Mouse (Mus musculus) liver, embryonic 14.5 days (tissue): ENCODE results near the gene Tnp1. TPM values are rescaled to one million over a fixed set of nuclear protein-coding genes. Genes with fewer than 3 reads are reported as not detected.

Experiments
- ATAC-seq: fragments of 200-750 bp; cut with Nextera tagmentation; 2 replicates; pipeline ENCODE4 v1.8.0; 2017; ENCODE audit warnings: moderate number of reproducible peaks, mild to moderate bottlenecking, moderate library complexity; ENCODE audit not compliant: insufficient read depth
- DNase-seq, 3 experiments: peaks; one replicate each; pipeline ENCODE4 v3.0.0-alpha.2; 2012 to 2013; ENCODE audit warnings: low read depth in 3 of 3, low spot score in 3 of 3
- H3K27ac ChIP-seq: fragments of 300-500 bp; sonication (generic); 2 replicates; pipeline ENCODE4 v1.5.1; 2014; ENCODE audit warnings: moderate library complexity, mild to moderate bottlenecking, control low read depth, inconsistent platforms
- H3K27me3 ChIP-seq: fragments of 300-500 bp; sonication (generic); 2 replicates; pipeline ENCODE4 v1.6.1; 2014; ENCODE audit warnings: mild to moderate bottlenecking, low read length, moderate library complexity; ENCODE audit not compliant: control insufficient read depth, insufficient read depth
- H3K36me3 ChIP-seq: fragments of 300-500 bp; sonication (generic); replicated peaks from 2 replicates; pipeline ENCODE4 v1.6.1; 2014; ENCODE audit warnings: low read depth; ENCODE audit not compliant: control insufficient read depth, insufficient read depth
- H3K4me1 ChIP-seq, 2 experiments: fragments of 200-500 bp in 1 of 2; fragments of 300-500 bp in 1 of 2; sonication (generic) in 1 of 2; replicated peaks; 2 replicates each; pipeline ENCODE4 v1.6.1; 2012 to 2014; ENCODE audit warnings: antibody characterized with exemption in 1 of 2, inconsistent platforms in 1 of 2, low read length in 1 of 2; ENCODE audit not compliant: control insufficient read depth in 2 of 2, insufficient read depth in 2 of 2
- H3K4me2 ChIP-seq: fragments of 300-500 bp; sonication (generic); 2 replicates; pipeline ENCODE4 v1.6.1; 2014; ENCODE audit warnings: low read depth, mild to moderate bottlenecking, control low read depth, moderate library complexity
- H3K4me3 ChIP-seq, 2 experiments: fragments of 200-500 bp in 1 of 2; fragments of 300-500 bp in 1 of 2; sonication (generic) in 1 of 2; 2 replicates each; pipeline ENCODE4 v1.5.1; 2012 to 2014; ENCODE audit warnings: low read depth in 2 of 2, low read length in 2 of 2, mild to moderate bottlenecking in 2 of 2, control low read depth in 1 of 2, inconsistent platforms in 1 of 2, moderate library complexity in 1 of 2; ENCODE audit not compliant: insufficient read depth in 1 of 2
- H3K9ac ChIP-seq: fragments of 300-500 bp; sonication (generic); replicated peaks from 2 replicates; pipeline ENCODE4 v1.6.1; 2014; ENCODE audit warnings: mild to moderate bottlenecking, control low read depth, moderate library complexity
- H3K9me3 ChIP-seq: fragments of 300-500 bp; sonication (generic); 2 replicates; pipeline ENCODE4 v1.6.1; 2016; ENCODE audit warnings: low read length, mixed read lengths; ENCODE audit not compliant: control insufficient read depth
- CTCF ChIP-seq: IDR thresholded peaks from 2 replicates; pipeline ENCODE4 v1.5.1; 2016; ENCODE audit warnings: antibody characterized with exemption, low read depth, control low read depth
- EP300 ChIP-seq: IDR thresholded peaks from 2 replicates; pipeline ENCODE4 v1.6.1; 2016; ENCODE audit warnings: antibody characterized with exemption, low read depth
- WGBS: fragments of 180-500 bp; shearing (Covaris S2); extraction: QIAGEN DNeasy Blood & Tissue Kit; methylation state at CpG from one replicate; pipeline ENCODE4 v1.1.7; 2014; ENCODE audit not compliant: insufficient replicate concordance; 5-methylcytosine and 5-hydroxymethylcytosine counted together
- polyA plus RNA-seq, 2 experiments: library from polyadenylated mRNA; depleted of rRNA in 1 of 2; stranded (reverse) in 1 of 2; unstranded in 1 of 2; fragments of >200 nt; fragmentation: Nextera tagmentation in 1 of 2; extraction: Ambion mirVana in 1 of 2; gene quantifications; 2 replicates each; pipeline versions ENCODE4 v1.2.1 to v1.2.3; 2012 to 2014

Tnp1 gene
- polyA plus RNA-seq, 2 experiments: not detected

GRCm38 (mm10) chr1:73035726-73036125 is 20.0 kb upstream of the Tnp1 start:
- H3K9ac ChIP-seq: peak overlapping the region; percentile 69
- DNase-seq (no peak), ATAC-seq (no peak)
- H3K4me3 ChIP-seq: no peak overlapping the region
- H3K27ac ChIP-seq: peak overlapping the region; percentile 97
- H3K9me3 ChIP-seq: no peaks in the 10 kb centered on the region
- 58% methylated on average over 3 of the region's 3 CpGs for WGBS
- peaks cover 58 to 59% of the 10 kb centered on the region in 2 experiments for H3K4me1 ChIP-seq
- TF ChIP-seq CTCF: no peak
- no peak for TF ChIP-seq EP300
- peak overlapping the region; percentile 0; the same call in 1 of the 2 replicates for H3K4me2 ChIP-seq
- H3K27me3 ChIP-seq: no peaks in the 10 kb centered on the region
- H3K36me3 ChIP-seq: no peaks in the 10 kb centered on the region

- Histone ChIP-seq H3K27ac (no peak overlapping the region), H3K9ac (no peak overlapping the region), H3K4me2 (no peak overlapping the region), H3K27me3 (no peaks in the 10 kb centered on the region), H3K9me3 (no peaks in the 10 kb centered on the region), H3K4me1 (peaks cover 25 to 31% of the 10 kb centered on the region in 2 experiments), H3K36me3 (no peaks in the 10 kb centered on the region), H3K4me3 (no peak overlapping the region)
- TF ChIP-seq EP300 (no peak), CTCF (no peak)
- ATAC-seq (no peak), DNase-seq (no peak)
- 69% methylated on average over 5 of the region's 5 CpGs for WGBS
These were observed 16.8 kb upstream of the Tnp1 start for GRCm38 (mm10) chr1:73032491-73032890.

GRCm38 (mm10) chr1:73028741-73029140 is 13.0 kb upstream of the Tnp1 start:
- Histone ChIP-seq H3K27me3 (no peaks in the 10 kb centered on the region), H3K9ac (no peak overlapping the region), H3K36me3 (no peaks in the 10 kb centered on the region), H3K27ac (no peak overlapping the region), H3K4me2 (no peak overlapping the region), H3K4me1 (peaks cover 14 to 19% of the 10 kb centered on the region in 2 experiments), H3K9me3 (no peaks in the 10 kb centered on the region), H3K4me3 (no peak overlapping the region)
- DNase-seq: no peak
- 65% methylated on average over 6 of the region's 6 CpGs for WGBS
- ATAC-seq: no peak
- TF ChIP-seq CTCF: no peak
- no peak for TF ChIP-seq EP300

GRCm38 (mm10) chr1:73027381-73027780 is 11.7 kb upstream of the Tnp1 start:
- no peak overlapping the region for H3K4me2 ChIP-seq
- 69% methylated on average over 4 of the region's 4 CpGs for WGBS
- H3K27ac ChIP-seq: no peak overlapping the region
- no peaks in the 10 kb centered on the region for H3K27me3 ChIP-seq
- ATAC-seq (no peak), DNase-seq (no peak)
- peaks cover 14 to 19% of the 10 kb centered on the region in 2 experiments for H3K4me1 ChIP-seq
- no peaks in the 10 kb centered on the region for H3K9me3 ChIP-seq
- no peak overlapping the region for H3K9ac ChIP-seq
- TF ChIP-seq CTCF (no peak), EP300 (no peak)
- H3K36me3 ChIP-seq: no peaks in the 10 kb centered on the region
- no peak overlapping the region for H3K4me3 ChIP-seq

GRCm38 (mm10) chr1:73026786-73027299 is 11.1 kb upstream of the Tnp1 start:
- H3K27me3 ChIP-seq: no peaks in the 10 kb centered on the region
- H3K9me3 ChIP-seq: no peaks in the 10 kb centered on the region
- no peak overlapping the region for H3K4me2 ChIP-seq
- DNase-seq (no peak), ATAC-seq (no peak)
- 72% methylated on average over 5 of the region's 5 CpGs for WGBS
- no peak overlapping the region for H3K9ac ChIP-seq
- H3K4me3 ChIP-seq: no peak overlapping the region
- peaks cover 14 to 19% of the 10 kb centered on the region in 2 experiments for H3K4me1 ChIP-seq
- no peak overlapping the region for H3K27ac ChIP-seq
- no peak for TF ChIP-seq CTCF
- TF ChIP-seq EP300: no peak
- H3K36me3 ChIP-seq: no peaks in the 10 kb centered on the region
